Mouse (Mus musculus) gastrocnemius, postnatal 4 days (tissue): Measurements from ENCODE around the gene Smu1. TPM values are rescaled to one million over a fixed set of nuclear protein-coding genes. Genes with fewer than 3 reads are reported as not detected.

ENCODE experiments used
- microRNA-seq: library from miRNA; unstranded; fragments of <30 nt; microRNA quantifications from one replicate; pipeline ENCODE4 v1.2.0, GENCODE M21; 2021
- total RNA-seq, 2 experiments: library from RNA; stranded (reverse); gene quantifications; 2 replicates each; pipeline ENCODE4 v1.2.3; 2021

Gene Smu1
- total RNA-seq, 2 experiments from 2014 or later, result 45.3 to 47.3 TPM

Small RNA genes within 50 kb of the gene (microRNA-seq; reads per million reads assigned to microRNA genes)
- not detected for gene Mir207

Other genes starting within 250 kb of the Smu1 start
- 10 to 100 TPM; 18.9 to 20.9 TPM for gene Aptx, start 54.7 kb downstream of the Smu1 start, total RNA-seq
- 100 to 1,000 TPM; 102 to 123 TPM for gene Dnaja1, start 35.8 kb downstream of the Smu1 start, total RNA-seq
- gene B4galt1, start 96.1 kb upstream of the Smu1 start, total RNA-seq, result 10 to 100 TPM; 89.0 to 91.4 TPM
- gene Spink4, start 162.1 kb upstream of the Smu1 start, total RNA-seq, result not detected
- gene Bag1, start 190.4 kb upstream of the Smu1 start, total RNA-seq, result 100 to 1,000 TPM; 174 to 190 TPM
- 10 to 100 TPM; 40.9 to 43.3 TPM for gene Chmp5, start 190.5 kb upstream of the Smu1 start, total RNA-seq
- gene Nfx1, start 213.0 kb upstream of the Smu1 start, total RNA-seq, result 10 to 100 TPM; 41.7 to 45.6 TPM